Mouse (Mus musculus): ENCODE results near the gene Nupr1l.

Nupr1l gene

GRCm38 (mm10) chr5:129940281-129940680 is 31.9 kb downstream of the Nupr1l start:
- POLR2A ChIA-PET = interaction anchor here (0.5 to 4.3 kb wide), 31 partner anchors 9 to 978 kb away, joined by 3 to 31 read pairs (median 4); partner anchors contain the start of genes Chchd2 (in 2 of the 4), Sbds (in 1 of the 4) and Tyw1 (in 1 of the 4)
- CTCF ChIA-PET = interaction anchor here (0.5 to 1.9 kb wide), 7 partner anchors 10 to 392 kb away, joined by 3 to 6 read pairs (median 3); no protein-coding TSS in a partner anchor

- CTCF ChIA-PET = interaction anchor here (0.5 to 1.9 kb wide), 11 partner anchors 10 to 391 kb away, joined by 3 to 6 read pairs (median 3); no protein-coding TSS in a partner anchor
Measured at GRCm38 (mm10) chr5:129940736-129941494, 32.6 kb downstream of the Nupr1l start.

GRCm38 (mm10) chr5:129941495-129942045 is 33.2 kb downstream of the Nupr1l start, which contains the start of gene Vkorc1l1:
Gene Vkorc1l1, plus strand, starts transcription at chr5:129941970.
- ChIA-PET POLR2A (interaction anchor here (0.5 to 4.3 kb wide), 40 partner anchors 10 to 973 kb away, joined by 3 to 31 read pairs (median 4); partner anchors contain the start of genes Chchd2 (in 3 of the 4), Gusb (in 2 of the 4), Sbds (in 1 of the 4) and Sumf2 (in 1 of the 4)), CTCF (interaction anchor here in 3 of 4 experiments (0.5 to 1.9 kb wide), 8 partner anchors 11 to 186 kb away, joined by 3 to 6 read pairs (median 4); no protein-coding TSS in a partner anchor)

More at GRCm38 (mm10) chr5:129940736-129941494, 32.6 kb downstream of the Nupr1l start:
- POLR2A ChIA-PET = interaction anchor here (0.5 to 4.3 kb wide), 48 partner anchors 9 to 977 kb away, joined by 3 to 31 read pairs (median 4); partner anchors contain the start of genes Chchd2 (in 3 of the 4), Gusb (in 1 of the 4), Sbds (in 1 of the 4) and Sumf2 (in 1 of the 4)

DNA sequence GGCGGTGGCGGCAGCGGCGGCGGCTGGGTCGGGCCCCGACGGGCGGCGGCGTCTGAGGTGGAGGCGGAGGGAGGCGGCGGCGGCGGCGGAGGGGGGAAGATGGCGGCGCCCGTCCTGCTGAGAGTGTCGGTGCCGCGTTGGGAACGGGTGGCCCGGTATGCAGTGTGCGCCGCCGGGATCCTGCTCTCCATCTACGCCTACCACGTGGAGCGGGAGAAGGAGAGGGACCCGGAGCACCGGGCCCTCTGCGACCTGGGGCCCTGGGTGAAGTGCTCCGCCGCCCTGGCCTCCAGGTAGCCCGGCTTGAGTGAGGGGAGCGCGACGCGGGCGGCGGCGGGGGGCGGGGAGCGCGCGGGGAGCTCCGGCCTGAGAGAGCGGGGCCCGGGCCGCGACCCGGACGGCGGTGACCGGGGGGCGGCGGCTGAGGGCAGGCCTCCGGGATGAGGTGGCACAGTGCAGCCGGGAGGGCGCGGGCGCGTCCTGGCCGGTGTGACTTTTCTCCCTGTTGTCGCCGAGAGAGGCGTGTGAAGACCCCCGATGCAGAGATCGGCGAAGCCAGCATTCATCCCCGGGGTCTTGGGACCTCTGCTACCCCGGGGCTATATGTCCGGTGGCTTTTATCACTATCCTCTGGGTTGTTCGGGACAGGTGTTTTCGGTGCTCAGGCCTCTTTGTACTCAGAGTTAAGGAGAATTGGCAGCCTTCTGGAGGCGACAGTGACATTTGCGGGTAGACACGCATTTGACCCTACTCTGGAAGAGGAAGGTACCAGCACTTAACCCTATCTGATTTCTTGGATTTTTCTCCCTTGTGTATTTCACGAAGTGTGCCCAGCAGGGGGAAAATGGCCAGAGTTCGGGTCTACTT is 34.0 kb downstream of the Nupr1l start:
- ChIA-PET POLR2A (interaction anchor here (0.6 to 2.7 kb wide), 28 partner anchors 10 to 912 kb away, joined by 3 to 31 read pairs (median 5); partner anchors contain the start of genes Chchd2 (in 3 of the 4), Gusb (in 1 of the 4), Nupr1l (in 1 of the 4) and Sbds (in 1 of the 4)), CTCF (interaction anchor here in 1 of 4 experiments (0.7 kb wide), 1 partner anchor 66 kb away, joined by 6 read pairs; no protein-coding TSS in a partner anchor)

DNA sequence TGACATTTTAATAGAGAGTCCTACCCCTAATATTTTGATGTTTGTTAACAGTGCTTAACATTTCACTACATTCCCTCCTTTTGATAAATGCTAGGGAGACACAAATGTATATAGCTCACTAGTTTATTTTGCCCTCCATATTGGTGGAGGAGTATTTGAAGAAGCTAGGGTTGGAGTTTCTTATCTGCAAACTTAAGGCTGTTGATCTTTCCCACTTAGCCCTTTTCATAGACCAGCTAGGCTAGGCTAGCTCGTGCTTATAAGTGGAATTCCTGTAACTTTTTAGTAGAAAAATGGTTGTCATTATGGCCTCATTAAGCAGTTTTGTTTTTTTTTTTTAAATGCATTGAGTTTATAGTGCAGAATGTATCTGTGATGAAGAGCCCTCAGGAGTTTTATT is 35.1 kb downstream of the Nupr1l start:
- POLR2A ChIA-PET = interaction anchor here in 3 of 4 experiments (0.6 to 1.8 kb wide), 9 partner anchors 10 to 164 kb away, joined by 3 to 6 read pairs (median 4); partner anchors contain the start of genes Chchd2 (in 1 of the 3), Gusb (in 1 of the 3) and Nupr1l (in 1 of the 3)

DNA sequence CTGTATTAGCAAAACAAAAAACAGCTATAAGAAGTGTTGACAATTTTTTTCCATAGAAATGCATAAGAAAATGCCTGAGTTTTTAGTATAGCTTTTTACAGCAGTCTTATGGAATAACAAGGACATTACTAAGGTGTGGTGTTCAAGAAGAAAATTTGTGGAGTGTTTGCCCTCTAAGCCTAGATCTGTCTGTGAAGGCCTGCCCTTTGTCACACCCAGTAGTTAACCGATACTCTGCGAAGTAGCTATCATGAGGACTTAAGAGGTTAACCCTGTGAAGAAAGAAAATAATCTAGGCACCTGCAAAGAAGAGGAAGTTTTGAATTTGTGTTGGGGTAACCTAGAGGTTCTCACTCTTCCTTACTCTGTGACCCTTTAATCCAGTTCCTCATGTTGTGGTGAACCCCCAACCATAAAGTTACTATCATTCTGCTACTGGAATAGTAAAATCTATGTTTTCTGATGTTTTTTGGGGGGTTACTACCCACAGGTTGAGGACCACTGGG is 39.2 kb downstream of the Nupr1l start:
- ChIA-PET POLR2A (interaction anchor here in 3 of 4 experiments (0.6 to 1.5 kb wide), 11 partner anchors 12 to 1715 kb away, joined by 3 to 7 read pairs (median 4); partner anchors contain the start of gene Chchd2 (in 1 of the 3)), CTCF (interaction anchor here in 1 of 4 experiments (0.6 kb wide), 1 partner anchor 96 kb away, joined by 3 read pairs; no protein-coding TSS in a partner anchor)

More for the DNA sequence above, 35.1 kb downstream of the Nupr1l start:
- CTCF ChIA-PET = interaction anchor here in 1 of 4 experiments (1.0 kb wide), 1 partner anchor 22 kb away, joined by 3 read pairs; no protein-coding TSS in a partner anchor

DNA sequence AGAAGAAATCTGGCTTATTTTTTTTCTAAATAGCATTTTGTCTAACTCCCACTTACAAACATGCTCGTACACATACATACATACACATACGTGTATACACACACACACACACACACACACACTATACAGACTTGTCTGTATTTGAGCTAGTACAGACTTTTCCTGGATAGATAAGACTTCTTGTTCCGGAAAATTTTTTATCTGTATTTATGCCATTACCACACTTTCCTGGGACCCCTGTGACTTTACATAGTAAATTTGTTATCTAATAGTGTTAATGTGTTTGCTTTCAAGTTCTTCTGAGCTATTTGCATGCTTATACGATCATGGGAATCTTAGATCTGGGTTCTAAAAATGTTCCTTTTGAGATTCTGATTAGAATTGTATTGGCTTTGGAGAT is 43.8 kb downstream of the Nupr1l start:
- CTCF ChIA-PET = interaction anchor here in 1 of 4 experiments (0.6 kb wide), 1 partner anchor 372 kb away, joined by 3 read pairs; no protein-coding TSS in a partner anchor
- POLR2A ChIA-PET = interaction anchor here in 3 of 4 experiments (0.6 to 1.7 kb wide), 8 partner anchors 8 to 106 kb away, joined by 3 to 9 read pairs (median 4); partner anchors contain the start of genes Chchd2 (in 1 of the 3), Sumf2 (in 1 of the 3) and Vkorc1l1 (in 1 of the 3)

DNA sequence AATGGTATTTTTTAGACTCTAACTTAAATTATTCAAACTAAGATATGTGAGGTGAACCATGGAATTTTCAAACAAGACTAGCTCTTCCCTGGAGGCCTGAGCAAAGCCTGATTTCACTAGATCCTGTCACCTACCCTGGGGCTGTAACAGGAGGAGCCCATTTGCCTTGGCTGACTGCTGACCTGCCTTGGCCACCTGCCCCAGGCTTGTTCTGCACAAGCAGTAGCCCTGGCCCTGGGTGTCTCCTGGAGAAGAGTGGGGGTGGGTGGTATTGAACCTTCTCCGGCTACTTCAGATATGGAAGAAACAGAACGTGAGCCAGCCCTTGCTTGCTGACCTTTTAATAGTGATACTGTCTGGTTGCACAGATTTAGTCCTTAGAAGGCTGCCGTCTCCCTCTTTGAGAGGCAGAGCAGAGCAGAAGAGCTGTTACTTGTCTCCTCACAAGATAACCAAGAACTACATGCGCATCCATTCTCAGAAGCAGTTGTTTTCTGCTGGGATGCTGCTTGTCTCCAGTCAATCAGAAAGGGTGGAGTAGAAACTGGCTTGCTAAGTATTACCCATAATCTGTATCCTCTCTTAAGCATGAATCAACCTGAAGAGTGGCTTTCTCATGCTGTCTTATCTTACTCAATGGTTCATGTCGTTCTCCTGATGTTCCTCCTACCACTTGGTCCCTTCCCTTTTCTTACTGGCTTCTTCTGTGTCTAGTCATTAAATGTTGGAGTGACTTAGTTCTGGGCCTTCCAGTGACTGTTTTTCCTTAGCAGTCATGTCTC is 46.3 kb downstream of the Nupr1l start:
- ChIA-PET CTCF (interaction anchor here in 2 of 4 experiments (0.5 to 1.5 kb wide), 5 partner anchors 12 to 262 kb away, joined by 3 to 7 read pairs (median 5); partner anchors contain the start of gene Tmem248 (in 1 of the 2)), POLR2A (interaction anchor here (0.6 to 1.9 kb wide), 24 partner anchors 7 to 1608 kb away, joined by 3 to 6 read pairs (median 4); partner anchors contain the start of genes Chchd2 (in 2 of the 4) and Vkorc1l1 (in 1 of the 4))

- POLR2A ChIA-PET = interaction anchor here in 2 of 4 experiments (0.6 to 1.9 kb wide), 6 partner anchors 11 to 1606 kb away, joined by 3 to 6 read pairs (median 4); no protein-coding TSS in a partner anchor
- CTCF ChIA-PET = interaction anchor here in 2 of 4 experiments (0.5 to 1.0 kb wide), 2 partner anchors 31 to 42 kb away, joined by 3 read pairs; no protein-coding TSS in a partner anchor
Measured at GRCm38 (mm10) chr5:129955792-129956191, 47.5 kb downstream of the Nupr1l start.

DNA sequence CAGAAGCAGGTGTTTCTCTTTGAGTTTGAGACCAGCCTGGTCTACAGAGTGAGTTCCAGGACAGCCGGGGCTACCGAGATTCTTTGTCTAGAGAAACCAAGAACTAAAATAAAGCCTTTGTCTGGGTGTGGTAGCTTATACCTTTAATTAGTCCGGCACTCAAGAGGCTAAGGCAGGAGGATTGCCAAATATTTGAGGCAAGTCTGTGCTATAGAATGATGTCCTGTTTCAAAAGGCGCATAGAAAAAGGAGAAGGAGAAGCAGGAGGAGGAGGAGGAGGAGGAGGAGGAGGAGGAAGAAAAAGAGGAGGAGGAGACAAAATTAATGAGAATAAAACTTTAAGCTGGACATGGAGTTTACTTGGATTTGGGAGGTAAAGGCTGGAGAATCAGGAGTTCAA is 54.9 kb downstream of the Nupr1l start:
- ChIA-PET CTCF (interaction anchor here in 1 of 4 experiments (0.5 kb wide), 1 partner anchor 299 kb away, joined by 3 read pairs; no protein-coding TSS in a partner anchor), POLR2A (interaction anchor here in 2 of 4 experiments (0.5 to 1.9 kb wide), 13 partner anchors 8 to 101 kb away, joined by 3 to 10 read pairs (median 4); partner anchors contain the start of genes Chchd2 (in 2 of the 2) and Vkorc1l1 (in 1 of the 2))

Measured in embryonic stem cell, embryonic (primary cell).